Mouse (Mus musculus) mouse embryonic stem cell (cell line): ENCODE measurements around the gene Gpat2.

Experiments used
- in situ Hi-C, 2 experiments: fragments of 300-500 bp; cut with MboI; formaldehyde crosslinking; loops; 1 replicate in 1 of 2; 3 replicates in 1 of 2; pipeline ENCODE4 v1.14.3; 2019 to 2020; ENCODE audit warnings: low sequenced_read_pairs in 2 of 2, low pct_unique_long_range_greater_than_20kb in 1 of 2, mixed read lengths in 1 of 2; ENCODE audit not compliant: unreplicated experiment in 1 of 2

Gene Gpat2

DNA sequence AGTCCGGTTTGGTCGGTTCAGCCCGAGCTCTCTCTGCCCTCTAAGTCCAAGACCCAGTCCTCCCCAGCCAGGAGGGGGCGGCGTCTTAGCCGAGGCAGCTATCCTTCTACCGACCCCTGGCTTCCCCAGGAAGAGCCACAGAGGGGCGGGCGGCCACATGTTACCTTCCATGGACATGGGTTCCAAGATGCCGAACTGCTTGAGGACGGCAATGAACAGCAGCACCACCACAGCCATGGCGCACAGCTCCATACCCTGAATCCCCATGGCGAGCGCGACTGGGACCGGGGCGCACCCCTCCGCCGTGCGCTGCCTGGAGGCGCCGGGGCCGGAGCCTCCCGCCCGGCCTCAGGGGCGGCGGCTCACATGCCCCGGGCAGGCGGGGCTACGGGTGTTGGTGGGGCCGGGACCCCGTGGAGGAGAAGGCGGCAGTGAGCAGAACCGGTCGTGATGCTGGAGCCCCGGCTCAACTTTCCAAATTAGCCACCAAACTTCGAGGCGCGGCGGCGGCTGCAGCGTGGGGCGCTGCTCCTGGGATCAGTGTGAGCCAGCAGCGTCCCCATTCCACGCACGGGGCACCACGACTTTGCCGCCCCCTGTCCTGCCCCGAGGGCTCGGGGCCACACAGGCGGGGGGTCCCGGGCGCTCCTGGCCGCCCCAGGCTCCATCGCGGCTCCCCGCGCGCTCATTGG, 57.0 kb downstream of the Gpat2 start:
- in situ Hi-C loops: no loop called here

DNA sequence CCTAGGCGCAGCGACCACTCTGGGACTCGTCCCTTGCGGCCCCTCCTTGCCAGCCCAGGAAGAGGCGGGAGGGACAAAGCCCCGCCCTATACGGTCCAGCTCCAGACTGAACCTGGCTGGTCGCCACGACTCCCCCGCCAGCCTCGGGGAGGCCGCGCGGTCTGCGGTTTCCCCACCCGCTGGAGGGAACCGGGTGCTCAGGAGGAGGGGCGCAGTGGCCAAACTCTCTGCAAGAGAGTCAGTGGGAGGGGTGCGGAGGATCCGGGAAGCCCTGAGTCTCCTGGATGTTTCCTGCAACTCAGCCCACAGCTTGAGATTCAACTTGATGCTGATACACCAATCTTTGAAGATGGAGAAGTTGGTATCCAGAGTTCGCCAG, 57.5 kb downstream of the Gpat2 start:
- in situ Hi-C loops: no loop called here

DNA sequence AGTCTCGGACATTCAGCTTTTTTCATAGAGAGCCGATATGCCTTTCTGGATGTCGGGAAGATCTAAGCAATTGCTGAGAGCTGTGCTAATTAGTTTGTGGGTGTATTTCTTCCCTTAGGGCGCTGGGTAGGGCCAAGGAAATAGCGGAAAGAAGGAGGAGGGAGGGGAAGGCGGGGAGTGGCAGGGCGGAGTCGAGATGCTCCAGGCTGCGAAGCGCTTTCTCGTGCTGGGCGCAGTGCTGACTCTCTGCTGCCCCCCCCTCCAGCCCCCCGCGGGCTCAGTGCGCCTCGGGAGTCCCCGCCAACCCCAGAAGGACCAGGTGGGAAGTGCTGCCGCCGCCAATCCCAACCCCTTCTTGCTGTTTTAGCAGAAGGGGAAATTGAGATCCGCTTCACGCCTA, 58.0 kb downstream of the Gpat2 start:
- in situ Hi-C loops: no loop called here

DNA sequence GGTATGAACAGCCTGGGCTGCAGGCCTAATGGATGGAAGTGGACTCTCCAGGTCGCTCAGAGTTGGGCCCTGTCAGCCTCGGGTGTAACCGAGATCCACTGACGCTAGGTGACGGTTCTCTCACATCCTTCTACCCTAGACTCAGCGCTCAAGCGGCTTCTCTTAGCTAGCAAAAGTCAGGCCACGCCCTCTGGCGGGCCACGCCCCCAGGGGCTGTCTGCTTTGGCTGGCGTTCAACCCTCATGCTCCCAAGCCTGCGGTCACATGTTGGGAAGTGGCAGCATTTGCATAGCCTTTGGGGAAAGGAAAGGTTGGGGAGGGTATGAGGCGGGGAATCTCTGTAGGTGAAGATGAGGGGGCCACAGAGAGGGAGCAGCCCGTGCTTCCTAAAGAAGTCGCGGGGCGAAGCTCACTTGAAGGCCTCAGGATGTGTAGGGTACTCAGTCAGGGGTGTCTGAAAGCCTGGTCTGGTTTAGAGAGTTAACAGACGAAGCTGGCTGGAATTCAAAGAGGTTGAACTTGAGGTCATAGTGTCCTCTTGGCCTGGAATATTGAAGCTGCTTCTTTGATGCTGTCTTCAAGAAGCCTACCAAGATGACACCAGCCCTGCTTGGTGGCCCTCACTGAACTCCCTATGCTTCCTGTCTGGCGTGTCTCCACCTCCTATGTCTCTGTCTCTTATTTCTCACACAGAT, 59.6 kb downstream of the Gpat2 start:
- in situ Hi-C loops: no loop called here
